In genomic region chr6:118593377-118594061, GRCm38 (mm10) we compare ENCODE assay signal across 8 mouse cellular contexts. TPM values are rescaled to one million over a fixed set of nuclear protein-coding genes. Genes with fewer than 3 reads are reported as not detected.
A peak's percentile ranks its signal among the peaks of the same experiment; 100 is the strongest.
DNase-seq lines count a peak whose midpoint lies in the region; ATAC-seq and TF ChIP-seq lines count a peak whose summit lies in the region.

No protein-coding gene starts in this region.

- no peaks in the 10 kb centered on the region for H3K4me1 ChIP-seq in bone marrow macrophage, adult 2 months (ENCODE audit: control insufficient read depth, insufficient read depth, low read length)
- H3K4me1 ChIP-seq in hindbrain, embryonic 11.5 days (replicated peaks; ENCODE audit: control insufficient read depth, insufficient read depth, low read length), result no peaks in the 10 kb centered on the region
- peaks cover 18% of the 10 kb centered on the region for H3K4me1 ChIP-seq in limb, embryonic 12.5 days (replicated peaks)
- peaks cover 8% of the 10 kb centered on the region for H3K4me1 ChIP-seq in midbrain, embryonic 11.5 days (ENCODE audit: control insufficient read depth, insufficient read depth, low read length)

- H3K27ac ChIP-seq in bone marrow macrophage, adult 2 months (ENCODE audit: insufficient read depth, low read depth, low read length), result no peak overlapping the region
- H3K27ac ChIP-seq in hindbrain, embryonic 11.5 days (ENCODE audit: low read depth, low read length), result no peak overlapping the region
- H3K27ac ChIP-seq in limb, embryonic 12.5 days, result no peak overlapping the region
- H3K27ac ChIP-seq in midbrain, embryonic 11.5 days (ENCODE audit: low read depth, low read length), result no peak overlapping the region

- peak; percentile 41 for DNase-seq in adrenal gland, postnatal 14 days
- DNase-seq in adrenal gland, postnatal 4 days (ENCODE audit: low spot score in 2 of 2), result no peak
- DNase-seq in hindbrain, embryonic 11.5 days (ENCODE audit: low spot score), result peak; percentile 61
- DNase-seq in midbrain, embryonic 11.5 days (ENCODE audit: low spot score, missing footprints), result peak; percentile 95
- no peak for DNase-seq in left cerebral cortex, adult 8-10 months (ENCODE audit: low spot score in 2 of 2)
- no peak for DNase-seq in gastrocnemius, postnatal 25 days

- peak overlapping the region; percentile 32; the same call in 1 of the 2 replicates for H3K9ac ChIP-seq in hindbrain, embryonic 11.5 days (ENCODE audit: low read depth, low read length)
- H3K9ac ChIP-seq in limb, embryonic 12.5 days (replicated peaks), result peak overlapping the region; percentile 38
- peak overlapping the region; percentile 61 for H3K9ac ChIP-seq in midbrain, embryonic 11.5 days (ENCODE audit: low read length)

- TF ChIP-seq POLR2A in bone marrow macrophage, adult 2 months (IDR thresholded peaks at IDR 0.05; ENCODE audit: borderline replicate concordance, low read depth, low read length), result no peak

- WGBS in hindbrain, embryonic 11.5 days, result under 1% methylated on average over 34 of the region's 34 CpGs
- WGBS in limb, embryonic 12.5 days, result 6% methylated on average over 34 of the region's 34 CpGs
- WGBS in midbrain, embryonic 11.5 days, result under 1% methylated on average over 34 of the region's 34 CpGs

- peak overlapping the region; percentile 58 for H3K4me3 ChIP-seq in bone marrow macrophage, adult 2 months (ENCODE audit: insufficient read depth, low read length)
- H3K4me3 ChIP-seq in hindbrain, embryonic 11.5 days (ENCODE audit: low read depth, low read length), result peak overlapping the region; percentile 38
- H3K4me3 ChIP-seq in limb, embryonic 12.5 days (replicated peaks), result peak overlapping the region; percentile 38
- peak overlapping the region; percentile 43 for H3K4me3 ChIP-seq in midbrain, embryonic 11.5 days (ENCODE audit: low read depth, low read length)

- H3K4me2 ChIP-seq in hindbrain, embryonic 11.5 days (replicated peaks; ENCODE audit: low read depth, low read length), result peak overlapping the region; percentile 69
- H3K4me2 ChIP-seq in limb, embryonic 12.5 days, result peak overlapping the region; percentile 68
- peak overlapping the region; percentile 79 for H3K4me2 ChIP-seq in midbrain, embryonic 11.5 days

- peaks cover 8% of the 10 kb centered on the region for H3K27me3 ChIP-seq in hindbrain, embryonic 11.5 days (ENCODE audit: control insufficient read depth, insufficient read depth, low read length)
- H3K27me3 ChIP-seq in limb, embryonic 12.5 days, result peaks cover 28% of the 10 kb centered on the region
- no peaks in the 10 kb centered on the region; the same call in 1 of the 2 replicates for H3K27me3 ChIP-seq in midbrain, embryonic 11.5 days (ENCODE audit: control insufficient read depth, insufficient read depth, low read length)

- H3K9me3 ChIP-seq in hindbrain, embryonic 11.5 days (ENCODE audit: control insufficient read depth, low read length), result no peaks in the 10 kb centered on the region
- H3K9me3 ChIP-seq in limb, embryonic 12.5 days, result no peaks in the 10 kb centered on the region
- no peaks in the 10 kb centered on the region for H3K9me3 ChIP-seq in midbrain, embryonic 11.5 days (ENCODE audit: control insufficient read depth, low read length)

- TF ChIP-seq CTCF in bone marrow macrophage, adult 2 months (IDR thresholded peaks at IDR 0.05; ENCODE audit: low read depth, low read length), result no peak; the same call in 1 of the 2 replicates

- peak; percentile 78 for ATAC-seq in hindbrain, embryonic 11.5 days (ENCODE audit: low FRiP score)
- peak; percentile 42 for ATAC-seq in limb, embryonic 12.5 days (ENCODE audit: insufficient number of reproducible peaks, insufficient read depth, low FRiP score, low TSS enrichment, low read depth)
- ATAC-seq in midbrain, embryonic 11.5 days (ENCODE audit: low FRiP score), result peak; percentile 85

- H3K36me3 ChIP-seq in hindbrain, embryonic 11.5 days (ENCODE audit: control insufficient read depth, insufficient read depth, low read length), result no peaks in the 10 kb centered on the region
- H3K36me3 ChIP-seq in limb, embryonic 12.5 days, result peaks cover 35% of the 10 kb centered on the region; the same call in 1 of the 2 replicates
- no peaks in the 10 kb centered on the region for H3K36me3 ChIP-seq in midbrain, embryonic 11.5 days (ENCODE audit: control insufficient read depth, insufficient read depth, low read length)

RNA-seq across cellular contexts. Expression of gene Ankrd26, which starts 31.5 kb away (rescaled TPM):
- total RNA-seq in adrenal gland, postnatal 14 days (2021), result 5.0 and 5.2 TPM in 2 replicates
- 1 to 10 TPM; 5.5 to 6.2 TPM for total RNA-seq in adrenal gland, postnatal 4 days (2021)
- 5.8 and 7.2 TPM in 2 replicates for polyA plus RNA-seq in bone marrow macrophage, adult 2 months (2012; ENCODE audit: insufficient read depth, insufficient read length, missing spikeins)
- polyA plus RNA-seq in hindbrain, embryonic 11.5 days (2014; fragmentation: Nextera tagmentation; extraction: Ambion mirVana), result 19.7 and 21.7 TPM in 2 replicates
- 16.1 and 20.5 TPM in 2 replicates for polyA plus RNA-seq in limb, embryonic 12.5 days (2016; fragmentation: Nextera tagmentation; extraction: Ambion mirVana)
- polyA plus RNA-seq in midbrain, embryonic 11.5 days (2014; fragmentation: Nextera tagmentation; extraction: Ambion mirVana), result 21.8 and 23.3 TPM in 2 replicates
- total RNA-seq in left cerebral cortex, adult 8-10 months (2022), result 10 to 100 TPM in 2 of 4 experiments, 1 to 10 TPM in 2; 8.4 to 12.3 (median 10.4) TPM
- 1 to 10 TPM; 1.8 to 2.7 TPM for total RNA-seq in gastrocnemius, postnatal 25 days (2021)

Comparison
In these comparisons a context has a peak if more than half of its experiments do, and no peak if none do; other contexts are left out.
1. DNase-seq: peak in adrenal gland, postnatal 14 days (single experiment), hindbrain, embryonic 11.5 days (single experiment) and midbrain, embryonic 11.5 days (single experiment); none in adrenal gland, postnatal 4 days (0 of 2), left cerebral cortex, adult 8-10 months (0 of 2) and gastrocnemius, postnatal 25 days (single experiment).
2. Peak in every context shown above with its lines, with median percentiles within 50 percentile points of each other: H3K4me3 ChIP-seq, ATAC-seq, H3K4me2 ChIP-seq and H3K9ac ChIP-seq.